Mouse (Mus musculus) hematopoietic stem cell, adult 5-6 weeks (primary cell): Measurements from ENCODE around the gene Pxn. TPM values are rescaled to one million over a fixed set of nuclear protein-coding genes. Genes with fewer than 3 reads are reported as not detected.

Source experiments
- ATAC-seq, 2 experiments: fragments of 125-278 bp in 1 of 2; replicated peaks in 1 of 2; 2 replicates each; pipeline ENCODE4 v1.8.0; 2016 to 2017; ENCODE audit warnings: inconsistent platforms in 2 of 2, mild to moderate bottlenecking in 2 of 2, moderate number of reproducible peaks in 2 of 2, low read depth in 1 of 2, moderate TSS enrichment in 1 of 2; ENCODE audit not compliant: low FRiP score in 2 of 2, poor library complexity in 2 of 2, severe bottlenecking in 2 of 2, insufficient read depth in 1 of 2, low TSS enrichment in 1 of 2
- total RNA-seq: library from RNA; stranded (forward); fragments of 172-1452, 232-1000 nt; gene quantifications from 2 replicates; pipeline ENCODE4 v1.2.3, GENCODE M21; 2017

Gene Pxn
- total RNA-seq, 1 experiment from 2014 or later, result 118 TPM

DNA sequence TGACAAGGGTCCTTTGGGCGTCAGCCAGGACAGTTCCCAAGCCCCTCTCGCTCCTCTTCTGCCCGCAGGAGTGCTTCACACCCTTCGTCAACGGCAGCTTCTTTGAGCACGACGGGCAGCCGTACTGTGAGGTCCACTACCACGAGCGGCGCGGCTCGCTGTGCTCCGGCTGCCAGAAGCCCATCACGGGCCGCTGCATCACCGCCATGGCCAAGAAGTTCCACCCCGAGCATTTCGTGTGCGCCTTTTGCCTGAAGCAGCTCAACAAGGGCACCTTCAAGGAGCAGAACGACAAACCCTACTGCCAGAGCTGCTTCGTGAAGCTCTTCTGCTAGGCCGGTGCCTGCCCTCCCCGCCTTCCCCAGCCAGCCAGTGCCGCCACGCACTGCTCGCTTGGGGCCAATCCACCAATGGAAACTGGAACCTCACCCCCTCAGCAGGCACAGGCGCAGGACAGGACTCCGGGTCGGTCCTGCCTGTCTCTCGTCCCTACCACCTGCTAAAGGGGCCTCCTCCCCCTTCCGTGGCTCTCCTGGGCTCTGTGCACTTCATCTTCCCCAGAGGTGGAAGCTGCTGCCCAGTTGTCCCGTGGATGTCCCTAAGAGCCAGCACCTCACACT is 47.4 kb downstream of the Pxn start:
- no peak for ATAC-seq

GRCm38 (mm10) chr5:115554536-115555291 is 48.2 kb downstream of the Pxn start:
- no peak for ATAC-seq

- ATAC-seq, result peak in 1 of 2 experiments; percentile 26; a peak in 1 of 4 replicates
Measured at GRCm38 (mm10) chr5:115556217-115556616, 49.7 kb downstream of the Pxn start.

GRCm38 (mm10) chr5:115558182-115558794 is 51.8 kb downstream of the Pxn start:
- no peak for ATAC-seq

GRCm38 (mm10) chr5:115559237-115560101 is 53.0 kb downstream of the Pxn start, which contains the start of gene Rplp0:
TSS of gene Rplp0 (plus strand) at chr5:115559467.
- ATAC-seq, result peak; percentile 98 to 99

DNA sequence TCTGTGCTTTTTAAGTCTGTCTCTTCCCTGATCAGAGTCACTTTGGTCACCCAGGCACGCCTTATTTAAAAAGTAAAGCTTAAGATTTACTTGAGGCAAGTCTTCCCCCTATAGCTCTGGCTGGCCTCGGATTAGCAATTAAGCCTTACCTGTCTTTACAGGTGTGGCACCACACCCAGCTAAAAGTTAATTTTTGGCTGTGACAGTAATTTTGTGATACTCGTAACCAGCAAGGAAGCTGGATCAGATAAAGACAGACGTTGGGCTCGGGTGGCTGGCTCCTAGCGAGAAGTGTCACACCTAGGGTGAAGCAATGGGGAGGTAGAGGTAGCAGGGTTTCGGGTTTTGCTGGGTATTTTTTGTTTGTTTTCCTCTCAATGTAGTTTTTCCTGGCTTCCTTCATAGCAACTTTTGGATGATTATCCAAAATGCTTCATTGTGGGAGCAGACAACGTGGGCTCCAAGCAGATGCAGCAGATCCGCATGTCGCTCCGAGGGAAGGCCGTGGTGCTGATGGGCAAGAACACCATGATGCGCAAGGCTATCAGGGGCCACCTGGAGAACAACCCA is 53.9 kb downstream of the Pxn start:
- ATAC-seq, result no peak

DNA sequence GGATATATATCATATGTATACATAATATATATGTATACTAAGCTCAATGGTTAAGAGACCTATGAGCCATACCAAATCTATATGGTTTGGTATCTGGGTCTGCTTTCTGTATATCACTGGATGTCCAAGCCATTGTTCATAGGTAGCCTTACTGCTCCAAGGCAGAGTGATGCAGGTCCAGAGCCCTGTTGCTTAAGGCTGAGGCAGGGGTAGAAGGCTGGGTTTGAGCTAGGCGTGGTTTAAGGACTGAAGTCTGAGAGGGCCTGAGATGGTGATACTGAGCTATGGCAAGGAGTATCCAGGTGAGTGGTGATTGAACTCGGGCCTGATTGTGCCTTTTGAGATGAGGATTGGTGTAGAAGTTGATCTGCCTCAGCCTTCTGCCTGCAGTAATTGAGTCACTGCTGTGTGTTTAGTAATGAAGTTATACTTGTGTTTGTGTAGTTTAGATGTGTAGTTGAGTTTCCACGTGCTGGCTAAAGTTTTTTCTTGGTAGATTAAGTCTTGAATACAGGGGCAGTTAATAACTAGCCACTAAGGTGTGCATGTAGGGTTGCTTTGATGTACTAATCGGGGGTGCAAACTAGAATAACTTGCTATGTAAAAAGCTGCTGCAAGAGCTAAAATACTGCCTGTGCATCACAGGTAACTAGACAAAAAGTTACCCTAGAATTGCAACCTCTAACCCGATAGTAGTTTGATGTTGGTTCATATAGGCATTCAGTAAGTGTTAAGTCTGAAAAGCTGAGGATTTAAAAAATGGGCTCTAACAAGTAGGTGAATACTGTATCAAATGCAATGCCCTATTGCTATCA is 57.5 kb downstream of the Pxn start:
- no peak for ATAC-seq

- peak; percentile 53 to 69 for ATAC-seq
Measured at GRCm38 (mm10) chr5:115564737-115565393, 58.4 kb downstream of the Pxn start, which contains the start of gene Gcn1l1. TSS of gene Gcn1l1 (plus strand) at chr5:115565254.

DNA sequence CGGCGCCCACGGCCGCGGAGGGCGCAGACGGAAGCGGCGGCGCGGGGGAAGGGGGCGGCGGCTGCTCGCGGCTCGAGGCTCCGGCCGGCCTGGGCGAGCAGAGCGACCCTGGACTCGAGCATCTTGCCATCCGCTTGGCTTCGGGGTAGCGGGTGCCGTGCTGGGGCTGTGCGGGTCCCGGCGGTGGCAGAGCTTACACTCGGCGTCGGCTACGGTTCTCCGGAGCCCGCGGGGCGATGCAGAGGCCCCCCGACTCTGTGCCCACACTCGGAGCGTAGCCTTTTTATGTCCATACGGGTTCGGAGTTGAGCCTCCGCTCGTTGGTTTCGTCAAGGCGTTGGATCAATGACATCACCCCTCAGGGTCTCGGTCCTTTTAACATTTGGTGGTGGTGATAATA is 58.9 kb downstream of the Pxn start:
- 0 out of 4 replicates have a peak, but pooled peaks of 1 of the 2 experiments have one; percentile 2 for ATAC-seq

- ATAC-seq, result no peak
Measured at GRCm38 (mm10) chr5:115568681-115569080, 62.2 kb downstream of the Pxn start.

- no peak for ATAC-seq
Measured at GRCm38 (mm10) chr5:115569308-115569707, 62.8 kb downstream of the Pxn start.

- no peak for ATAC-seq
Measured at GRCm38 (mm10) chr5:115569721-115570120, 63.2 kb downstream of the Pxn start.

DNA sequence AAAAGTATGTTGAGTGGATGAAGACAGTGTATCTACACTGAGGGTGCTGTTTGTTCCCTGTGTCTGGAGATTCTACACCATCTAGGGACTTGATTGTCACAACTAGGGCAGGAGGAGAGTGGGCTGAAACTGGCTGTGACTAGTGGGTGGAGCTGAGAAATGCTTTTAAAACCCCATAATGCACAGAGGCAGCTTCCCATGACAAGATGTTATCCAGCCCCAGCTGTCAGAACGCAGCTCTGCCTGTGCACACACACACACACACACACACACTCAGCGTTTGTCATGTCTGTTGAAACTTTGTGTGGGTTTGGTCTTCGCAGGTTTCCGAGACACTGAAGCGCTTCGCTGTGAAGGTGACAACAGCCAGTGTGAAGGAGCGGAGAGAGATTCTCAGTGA is 64.6 kb downstream of the Pxn start:
- ATAC-seq, result no peak

GRCm38 (mm10) chr5:115572679-115573535 is 66.4 kb downstream of the Pxn start:
- ATAC-seq, result peak; percentile 33 to 35; a peak in 2 of 4 replicates

- ATAC-seq, result peak; percentile 78 to 81
Measured at GRCm38 (mm10) chr5:115574992-115575391, 68.5 kb downstream of the Pxn start.
